Mouse (Mus musculus) liver, embryonic 14.5 days (tissue): ENCODE results near the gene Ctcf. TPM values are rescaled to one million over a fixed set of nuclear protein-coding genes. Genes with fewer than 3 reads are reported as not detected.

Experiments used
- ATAC-seq: fragments of 200-750 bp; cut with Nextera tagmentation; 2 replicates; pipeline ENCODE4 v1.8.0; 2017; ENCODE audit warnings: moderate number of reproducible peaks, mild to moderate bottlenecking, moderate library complexity; ENCODE audit not compliant: insufficient read depth
- DNase-seq, 3 experiments: peaks; one replicate each; pipeline ENCODE4 v3.0.0-alpha.2; 2012 to 2013; ENCODE audit warnings: low read depth in 3 of 3, low spot score in 3 of 3
- H3K27ac ChIP-seq: fragments of 300-500 bp; sonication (generic); 2 replicates; pipeline ENCODE4 v1.5.1; 2014; ENCODE audit warnings: moderate library complexity, mild to moderate bottlenecking, control low read depth, inconsistent platforms
- H3K27me3 ChIP-seq: fragments of 300-500 bp; sonication (generic); 2 replicates; pipeline ENCODE4 v1.6.1; 2014; ENCODE audit warnings: mild to moderate bottlenecking, low read length, moderate library complexity; ENCODE audit not compliant: control insufficient read depth, insufficient read depth
- H3K36me3 ChIP-seq: fragments of 300-500 bp; sonication (generic); replicated peaks from 2 replicates; pipeline ENCODE4 v1.6.1; 2014; ENCODE audit warnings: low read depth; ENCODE audit not compliant: control insufficient read depth, insufficient read depth
- H3K4me1 ChIP-seq, 2 experiments: fragments of 200-500 bp in 1 of 2; fragments of 300-500 bp in 1 of 2; sonication (generic) in 1 of 2; replicated peaks; 2 replicates each; pipeline ENCODE4 v1.6.1; 2012 to 2014; ENCODE audit warnings: antibody characterized with exemption in 1 of 2, inconsistent platforms in 1 of 2, low read length in 1 of 2; ENCODE audit not compliant: control insufficient read depth in 2 of 2, insufficient read depth in 2 of 2
- H3K4me2 ChIP-seq: fragments of 300-500 bp; sonication (generic); 2 replicates; pipeline ENCODE4 v1.6.1; 2014; ENCODE audit warnings: low read depth, mild to moderate bottlenecking, control low read depth, moderate library complexity
- H3K4me3 ChIP-seq, 2 experiments: fragments of 200-500 bp in 1 of 2; fragments of 300-500 bp in 1 of 2; sonication (generic) in 1 of 2; 2 replicates each; pipeline ENCODE4 v1.5.1; 2012 to 2014; ENCODE audit warnings: low read depth in 2 of 2, low read length in 2 of 2, mild to moderate bottlenecking in 2 of 2, control low read depth in 1 of 2, inconsistent platforms in 1 of 2, moderate library complexity in 1 of 2; ENCODE audit not compliant: insufficient read depth in 1 of 2
- H3K9ac ChIP-seq: fragments of 300-500 bp; sonication (generic); replicated peaks from 2 replicates; pipeline ENCODE4 v1.6.1; 2014; ENCODE audit warnings: mild to moderate bottlenecking, control low read depth, moderate library complexity
- H3K9me3 ChIP-seq: fragments of 300-500 bp; sonication (generic); 2 replicates; pipeline ENCODE4 v1.6.1; 2016; ENCODE audit warnings: low read length, mixed read lengths; ENCODE audit not compliant: control insufficient read depth
- CTCF ChIP-seq: IDR thresholded peaks from 2 replicates; pipeline ENCODE4 v1.5.1; 2016; ENCODE audit warnings: antibody characterized with exemption, low read depth, control low read depth
- EP300 ChIP-seq: IDR thresholded peaks from 2 replicates; pipeline ENCODE4 v1.6.1; 2016; ENCODE audit warnings: antibody characterized with exemption, low read depth
- WGBS: fragments of 180-500 bp; shearing (Covaris S2); extraction: QIAGEN DNeasy Blood & Tissue Kit; methylation state at CpG from one replicate; pipeline ENCODE4 v1.1.7; 2014; ENCODE audit not compliant: insufficient replicate concordance; 5-methylcytosine and 5-hydroxymethylcytosine counted together
- polyA plus RNA-seq, 2 experiments: library from polyadenylated mRNA; depleted of rRNA in 1 of 2; stranded (reverse) in 1 of 2; unstranded in 1 of 2; fragments of >200 nt; fragmentation: Nextera tagmentation in 1 of 2; extraction: Ambion mirVana in 1 of 2; gene quantifications; 2 replicates each; pipeline versions ENCODE4 v1.2.1 to v1.2.3; 2012 to 2014

The Ctcf gene
- polyA plus RNA-seq, 2 experiments, result 21.1 to 40.9 TPM

DNA sequence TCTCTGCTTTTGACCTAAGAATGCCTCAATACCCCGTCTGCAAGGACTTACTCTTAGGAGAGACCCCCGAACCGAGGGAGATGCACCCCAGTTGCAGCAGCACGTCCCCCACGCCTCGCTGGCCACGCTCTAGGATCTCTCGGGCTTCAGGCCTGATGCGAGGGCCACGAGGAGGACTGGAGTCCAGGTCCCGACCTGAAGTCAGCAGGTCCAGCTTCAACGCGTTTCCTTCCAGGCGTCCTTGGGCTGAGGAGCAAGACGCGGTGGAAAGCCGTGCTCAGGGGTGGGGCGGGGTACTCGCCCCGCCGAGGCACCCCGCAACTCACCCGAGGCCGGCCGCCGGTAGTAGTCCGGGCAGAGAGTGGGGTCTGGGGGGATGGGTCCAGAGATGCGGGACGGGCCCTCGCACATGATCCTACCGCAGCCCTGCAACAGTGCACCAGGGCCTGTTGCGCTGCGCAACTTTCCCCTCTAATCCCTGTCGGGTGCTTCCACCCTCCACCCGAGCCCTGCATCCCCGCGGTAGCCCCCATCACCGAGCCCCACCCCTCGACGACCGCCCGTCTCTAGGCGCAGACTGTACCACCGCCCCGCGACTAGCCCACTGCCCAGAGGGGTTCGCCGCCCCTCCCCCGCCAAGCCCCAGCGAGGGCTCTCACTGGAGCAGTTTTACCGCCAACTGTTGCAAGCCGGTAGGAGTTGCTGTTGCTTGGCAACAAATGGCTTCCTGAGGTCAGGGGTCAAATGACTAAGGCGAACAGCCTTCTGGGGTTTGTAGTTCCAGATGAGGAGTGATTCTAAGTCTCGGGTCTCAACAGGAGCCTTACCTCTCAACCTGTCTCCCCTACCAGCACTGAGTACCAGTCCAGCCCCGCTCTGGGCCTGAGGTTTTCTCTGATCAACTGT, 71.4 kb downstream of the Ctcf start, which contains the start of the genes 4933405L10Rik and Enkd1:
Gene 4933405L10Rik, plus strand, starts transcription at position 158 of the 906 bp plus-strand sequence.
Gene Enkd1, minus strand, starts transcription at position 713 of the 906 bp plus-strand sequence.
- H3K4me3 ChIP-seq, result peak within 1 kb of the TSS; percentile 68 to 74
- H3K9me3 ChIP-seq, result no peaks in the 10 kb centered on the region
- TF ChIP-seq CTCF (no peak), EP300 (no peak)
- WGBS, result under 1% methylated on average over 55 of the region's 55 CpGs
- DNase-seq (peak; percentile 72 to 73 (median 73)), ATAC-seq (peak; percentile 75)
- no peak within 1 kb of the TSS for H3K27ac ChIP-seq
- H3K27me3 ChIP-seq, result no peaks in the 10 kb centered on the region
- peak within 1 kb of the TSS; percentile 50 for H3K9ac ChIP-seq
- no peaks in the 10 kb centered on the region for H3K36me3 ChIP-seq
- peak within 1 kb of the TSS; percentile 76 for H3K4me2 ChIP-seq
- peaks cover 0 to 12% of the 10 kb centered on the region in 2 experiments; a peak in 2 of 4 replicates for H3K4me1 ChIP-seq

DNA sequence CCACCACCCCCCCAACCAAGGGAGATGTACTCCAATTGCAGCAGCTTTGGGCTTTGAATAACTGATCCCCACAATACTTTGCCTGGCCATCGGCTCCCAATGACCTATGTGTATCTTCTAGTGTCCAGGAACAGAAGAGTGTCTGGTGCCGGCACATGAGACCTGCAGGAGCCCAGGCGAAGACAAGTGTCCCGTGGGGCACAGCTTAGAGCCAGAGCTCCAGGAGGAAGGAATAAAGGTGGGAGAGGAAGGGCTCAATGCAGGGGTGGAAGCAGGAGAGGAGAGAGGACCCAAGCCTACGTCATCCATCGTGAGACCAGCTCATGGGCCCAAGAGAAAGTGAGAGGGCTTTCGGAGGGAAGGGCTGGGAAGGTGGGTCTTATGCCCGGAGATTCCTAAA, 72.3 kb downstream of the Ctcf start:
- Histone ChIP-seq H3K9ac (no peak overlapping the region), H3K36me3 (no peaks in the 10 kb centered on the region), H3K4me2 (no peak overlapping the region), H3K4me1 (peaks cover 0 to 12% of the 10 kb centered on the region in 2 experiments; a peak in 2 of 4 replicates), H3K27ac (no peak overlapping the region), H3K4me3 (no peak overlapping the region), H3K9me3 (no peaks in the 10 kb centered on the region), H3K27me3 (no peaks in the 10 kb centered on the region)
- DNase-seq, result no peak
- no peak for TF ChIP-seq EP300
- no peak for TF ChIP-seq CTCF
- 77% methylated on average over 8 of the region's 8 CpGs for WGBS
- no peak for ATAC-seq

DNA sequence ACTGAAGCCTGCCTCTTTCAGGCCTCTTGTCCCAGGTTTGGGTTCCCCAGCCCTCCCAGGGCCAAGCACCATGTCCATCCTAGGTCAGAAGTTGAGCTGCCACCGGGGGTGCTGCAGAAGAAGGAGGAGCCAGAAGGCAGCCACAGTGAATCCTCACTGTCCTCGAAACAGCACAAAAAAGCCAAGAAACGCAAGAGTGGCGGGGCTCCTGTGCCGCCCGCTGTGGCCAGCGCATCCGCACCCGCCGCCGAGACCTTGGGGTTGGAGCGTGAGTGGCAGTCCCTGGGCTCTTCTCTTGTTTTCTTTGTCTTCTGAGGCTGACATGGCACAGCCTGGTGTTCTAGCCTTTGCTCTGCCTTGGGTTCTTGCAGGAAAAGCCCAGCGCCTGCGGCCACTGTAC, 72.9 kb downstream of the Ctcf start:
- H3K27me3 ChIP-seq, result no peaks in the 10 kb centered on the region
- ATAC-seq (no peak), DNase-seq (no peak)
- 79% methylated on average over 14 of the region's 14 CpGs for WGBS
- H3K4me2 ChIP-seq, result no peak overlapping the region
- no peaks in the 10 kb centered on the region for H3K36me3 ChIP-seq
- H3K27ac ChIP-seq, result no peak overlapping the region
- peaks cover 0 to 12% of the 10 kb centered on the region in 2 experiments; a peak in 2 of 4 replicates for H3K4me1 ChIP-seq
- no peak overlapping the region for H3K4me3 ChIP-seq
- H3K9ac ChIP-seq, result no peak overlapping the region
- H3K9me3 ChIP-seq, result no peaks in the 10 kb centered on the region
- TF ChIP-seq EP300 (no peak), CTCF (no peak)

DNA sequence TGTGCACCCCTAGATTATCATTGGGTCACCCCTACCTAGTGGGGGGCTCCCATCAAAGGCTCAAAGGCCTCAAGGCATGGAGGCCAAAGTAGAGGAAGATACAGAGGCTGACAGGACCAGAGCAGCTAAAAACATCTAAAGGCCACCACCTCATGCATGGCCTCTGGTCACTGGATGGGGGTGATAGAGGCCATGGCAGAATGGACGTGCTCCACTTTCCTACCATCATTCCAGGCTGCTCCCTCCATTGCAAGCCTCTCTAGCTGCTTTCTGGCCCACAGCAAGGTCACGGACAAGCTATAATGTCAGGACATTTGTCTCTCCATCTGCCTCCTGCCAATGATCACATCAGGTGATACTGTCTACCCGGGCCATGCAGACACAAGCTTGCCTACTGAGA, 75.9 kb downstream of the Ctcf start:
- 53% methylated on average over 3 of the region's 3 CpGs for WGBS
- Histone ChIP-seq H3K4me2 (no peak overlapping the region), H3K4me3 (no peak overlapping the region), H3K27ac (no peak overlapping the region), H3K4me1 (peaks cover 0 to 2% of the 10 kb centered on the region in 2 experiments; a peak in 1 of 4 replicates), H3K9me3 (no peaks in the 10 kb centered on the region), H3K27me3 (no peaks in the 10 kb centered on the region), H3K36me3 (no peaks in the 10 kb centered on the region), H3K9ac (no peak overlapping the region)
- ATAC-seq (no peak), DNase-seq (no peak)
- no peak for TF ChIP-seq EP300
- TF ChIP-seq CTCF, result no peak

DNA sequence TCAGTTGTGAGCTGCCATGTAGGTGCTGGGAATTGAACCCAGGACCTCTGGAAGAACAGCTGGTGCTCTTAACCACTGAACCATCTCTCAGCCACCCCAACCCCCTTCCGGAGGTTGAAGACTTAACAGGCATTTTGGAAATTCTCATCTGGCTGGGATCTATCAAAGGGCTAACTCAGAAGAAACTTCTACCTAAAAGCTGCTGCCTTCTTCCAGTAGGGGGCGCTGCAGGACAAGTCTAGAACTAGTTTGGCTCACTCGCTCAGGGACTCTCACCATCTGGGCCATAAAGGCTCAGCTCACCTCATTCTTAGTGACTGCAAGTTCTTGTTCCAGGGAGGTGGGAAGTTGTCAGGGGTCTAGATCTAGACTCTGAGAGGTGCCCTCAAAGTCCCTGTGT, 77.8 kb downstream of the Ctcf start:
- DNase-seq (peak; percentile 72 to 83 (median 81)), ATAC-seq (peak; percentile 59)
- H3K27ac ChIP-seq, result no peak overlapping the region
- no peak overlapping the region for H3K4me3 ChIP-seq
- no peaks in the 10 kb centered on the region for H3K36me3 ChIP-seq
- H3K4me2 ChIP-seq, result no peak overlapping the region
- no peak for TF ChIP-seq EP300
- peak; percentile 93 for TF ChIP-seq CTCF
- H3K9me3 ChIP-seq, result no peaks in the 10 kb centered on the region
- no peaks in the 10 kb centered on the region for H3K27me3 ChIP-seq
- WGBS, result 5% methylated on average over 3 of the region's 3 CpGs
- no peaks in the 10 kb centered on the region for H3K4me1 ChIP-seq
- no peak overlapping the region for H3K9ac ChIP-seq
